Mouse (Mus musculus): Measurements from ENCODE around the gene Gfi1b.

DNA sequence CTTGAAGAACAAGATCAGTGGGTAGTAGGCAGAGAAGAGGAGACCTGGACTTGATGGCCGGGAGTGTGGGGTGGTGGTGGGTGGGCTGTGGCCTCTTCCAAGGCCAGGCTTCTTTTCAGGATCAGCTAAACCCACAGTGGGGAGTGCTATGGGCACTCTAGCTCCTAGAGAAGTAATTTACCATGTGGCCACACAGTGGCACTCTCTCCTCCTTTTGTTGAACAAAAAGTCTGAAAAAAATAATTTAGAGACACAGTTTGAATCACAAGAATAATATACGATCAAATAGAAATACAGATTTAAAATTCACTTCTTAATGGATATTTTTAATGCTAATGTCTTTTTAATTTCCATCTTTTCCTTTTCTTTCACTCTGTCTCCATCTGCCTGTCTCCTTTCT is 6.3 kb upstream of the Gfi1b start:
- TF ChIP-seq POLR2A (IDR thresholded peaks at IDR 0.05; ENCODE audit: insufficient read depth, low read length) (no peak), CTCF (IDR thresholded peaks at IDR 0.05; ENCODE audit: low read depth, low read length) (no peak), EP300 (IDR thresholded peaks at IDR 0.05; ENCODE audit: insufficient read depth, low read depth, low read length) (no peak)

Measured in ES-Bruce4 (cell line).